ENCODE assay signal across 8 mouse cellular contexts in the genomic region with DNA sequence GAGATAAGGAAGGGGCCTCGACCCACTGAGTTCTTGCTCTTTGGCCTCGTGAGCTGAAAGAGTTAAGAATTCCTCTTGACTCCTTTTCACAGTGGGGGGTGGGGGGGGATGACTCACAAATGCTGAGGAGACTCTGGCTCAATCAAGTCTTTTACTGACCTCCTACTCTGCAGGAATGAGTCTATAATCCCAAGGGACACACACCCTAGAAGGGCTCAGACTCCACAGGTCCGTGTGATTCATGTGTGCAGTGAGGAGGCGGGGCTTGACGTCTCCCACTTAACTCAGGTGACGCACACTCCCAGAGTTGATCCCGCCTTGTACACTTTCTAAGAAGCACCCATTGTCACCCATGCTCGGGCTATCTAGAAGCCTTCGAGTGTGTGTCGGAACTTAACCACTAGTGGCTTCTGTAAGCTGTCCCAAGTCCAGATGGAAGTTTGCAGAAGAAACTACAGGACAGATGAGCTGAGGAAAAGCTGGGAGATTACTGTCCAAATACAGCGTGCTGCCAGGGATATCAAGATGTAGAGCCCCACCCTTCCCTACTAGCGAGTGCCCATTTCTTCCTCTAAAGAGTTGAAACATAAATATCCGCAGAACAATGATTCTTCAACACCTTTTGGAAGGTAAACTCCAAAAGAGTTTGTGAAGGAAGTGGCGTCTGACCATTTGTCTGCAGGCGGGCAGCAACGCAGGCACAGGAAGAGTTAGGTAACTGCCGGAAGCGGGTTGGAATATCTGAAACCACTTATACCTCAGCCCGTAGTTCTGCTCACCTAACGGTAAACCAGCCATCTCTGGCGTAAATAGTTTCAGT. TPM values are rescaled to one million over a fixed set of nuclear protein-coding genes. Genes with fewer than 3 reads are reported as not detected.
DNase-seq lines count a peak whose midpoint lies in the region; ATAC-seq and TF ChIP-seq lines count a peak whose summit lies in the region.

No protein-coding gene starts in this region.

- TF ChIP-seq CTCF in lung, embryonic 14.5 days (IDR thresholded peaks at IDR 0.05; ENCODE audit: low read depth): no peak

- no peak overlapping the region for H3K27ac ChIP-seq in liver, embryonic 11.5 days (ENCODE audit: low read depth, low read length)
- H3K27ac ChIP-seq in lung, embryonic 14.5 days (ENCODE audit: low read depth): no peak overlapping the region

- H3K9ac ChIP-seq in liver, embryonic 11.5 days (ENCODE audit: low read depth, low read length): no peak overlapping the region
- no peak overlapping the region for H3K9ac ChIP-seq in lung, embryonic 14.5 days

- ATAC-seq in liver, embryonic 11.5 days (replicated peaks; ENCODE audit: low FRiP score): peak; percentile 56
- peak; percentile 63 for ATAC-seq in granulocyte monocyte progenitor cell, adult 5-6 weeks (replicated peaks; ENCODE audit: poor library complexity, severe bottlenecking)
- peak; percentile 47; the same call in 1 of the 2 replicates for ATAC-seq in lung, embryonic 14.5 days (ENCODE audit: insufficient read depth)

- H3K4me2 ChIP-seq in liver, embryonic 11.5 days: peak overlapping the region; percentile 49
- peak overlapping the region; percentile 36 for H3K4me2 ChIP-seq in lung, embryonic 14.5 days

- H3K4me1 ChIP-seq in liver, embryonic 11.5 days (replicated peaks; ENCODE audit: control insufficient read depth, insufficient read depth, low read length): peaks cover 21% of the 10 kb centered on the region
- peaks cover 7% of the 10 kb centered on the region for H3K4me1 ChIP-seq in lung, embryonic 14.5 days (ENCODE audit: insufficient read depth)

- WGBS in liver, embryonic 11.5 days: 37% methylated on average over 21 of the region's 21 CpGs
- WGBS in lung, embryonic 14.5 days: 35% methylated on average over 21 of the region's 21 CpGs

- no peak for DNase-seq in liver, embryonic 11.5 days (ENCODE audit: low spot score)
- no peak for DNase-seq in liver
- peak; percentile 55 for DNase-seq in lung, embryonic 14.5 days
- peak; percentile 18 for DNase-seq in thymus, postnatal 14 days
- DNase-seq in neural tube, embryonic 10.5 days (ENCODE audit: extremely low spot score, low spot score): no peak
- DNase-seq in gastrocnemius, postnatal 10 days: no peak
- DNase-seq in right cerebral cortex, adult 2 months (ENCODE audit: low spot score in 2 of 2): no peak

- no peaks in the 10 kb centered on the region for H3K9me3 ChIP-seq in liver, embryonic 11.5 days (ENCODE audit: control insufficient read depth, low read length)
- H3K9me3 ChIP-seq in lung, embryonic 14.5 days (ENCODE audit: low read depth, low read length): no peaks in the 10 kb centered on the region

- H3K4me3 ChIP-seq in liver, embryonic 11.5 days (ENCODE audit: low read depth, low read length): no peak overlapping the region; the same call in 1 of the 2 replicates
- H3K4me3 ChIP-seq in lung, embryonic 14.5 days (ENCODE audit: low read depth, low read length): no peak overlapping the region

- H3K27me3 ChIP-seq in liver, embryonic 11.5 days (replicated peaks; ENCODE audit: control insufficient read depth, insufficient read depth, low read length): no peaks in the 10 kb centered on the region
- H3K27me3 ChIP-seq in lung, embryonic 14.5 days (ENCODE audit: insufficient read depth, low read length): no peaks in the 10 kb centered on the region

- H3K36me3 ChIP-seq in liver, embryonic 11.5 days (ENCODE audit: control insufficient read depth, insufficient read depth, low read length): no peaks in the 10 kb centered on the region
- H3K36me3 ChIP-seq in lung, embryonic 14.5 days (ENCODE audit: insufficient read depth): no peaks in the 10 kb centered on the region

RNA-seq across cellular contexts. Expression of gene Dnmbp, which starts 23.2 kb away (rescaled TPM):
- polyA plus RNA-seq in liver, embryonic 11.5 days (2014; fragmentation: Nextera tagmentation; extraction: Ambion mirVana): 7.5 and 8.7 TPM in 2 replicates
- 10.5 and 11.9 TPM in 2 replicates for total RNA-seq in granulocyte monocyte progenitor cell, adult 5-6 weeks (2014; fragmentation: Nextera tagmentation)
- total RNA-seq in granulocyte monocyte progenitor cell, adult 5-6 weeks (2017): 7.4 and 8.3 TPM in 2 replicates
- 22.4 and 24.2 TPM in 2 replicates for polyA plus RNA-seq in lung, embryonic 14.5 days (2014; fragmentation: Nextera tagmentation; extraction: Ambion mirVana)
- total RNA-seq in gastrocnemius, postnatal 10 days (2021): 10 to 100 TPM; 12.8 to 16.3 TPM

Comparison
In these comparisons a context has a peak if more than half of its experiments do, and no peak if none do; other contexts are left out.
1. DNase-seq: peak in lung, embryonic 14.5 days (single experiment) and thymus, postnatal 14 days (single experiment); none in liver, embryonic 11.5 days (single experiment), liver (single experiment), neural tube, embryonic 10.5 days (single experiment), gastrocnemius, postnatal 10 days (single experiment) and right cerebral cortex, adult 2 months (0 of 2).
2. Peak in every context shown above with its lines, with median percentiles within 50 percentile points of each other: ATAC-seq.